Mouse (Mus musculus) CH12.LX (cell line): ENCODE measurements at regions not wholly inside any gene's neighbourhood (a gene's known extent, or its start where the extent isn't known, plus 50 kb on each side); places are given as distances from the start of the nearest gene placed in this dataset.

ENCODE experiments used
- DNase-seq: peaks from one replicate; pipeline ENCODE4 v3.0.0-alpha.2; 2013; ENCODE audit errors: extremely low read depth
- H3K27ac ChIP-seq: 2 replicates; pipeline ENCODE4 v1.5.1; 2012; ENCODE audit warnings: low read depth, mild to moderate bottlenecking, control low read depth, moderate library complexity; ENCODE audit not compliant: insufficient read depth
- H3K27me3 ChIP-seq: replicated peaks from 2 replicates; pipeline ENCODE3; 2012; ENCODE audit warnings: inconsistent platforms
- H3K36me3 ChIP-seq, 2 experiments: replicated peaks in 1 of 2; 2 replicates each; pipeline versions ENCODE3 to v1.6.1; 2012; ENCODE audit warnings: inconsistent platforms in 1 of 2, low read length in 1 of 2, mild to moderate bottlenecking in 1 of 2, mixed read lengths in 1 of 2, moderate library complexity in 1 of 2; ENCODE audit not compliant: control insufficient read depth in 1 of 2, insufficient read depth in 1 of 2
- H3K4me1 ChIP-seq, 2 experiments: 2 replicates each; pipeline ENCODE4 v1.6.1; 2012; ENCODE audit warnings: inconsistent platforms in 1 of 2, moderate library complexity in 1 of 2; ENCODE audit not compliant: insufficient read depth in 2 of 2, control insufficient read depth in 1 of 2
- H3K4me2 ChIP-seq: 2 replicates; pipeline ENCODE4 v1.6.1; 2012; ENCODE audit warnings: low read depth, mild to moderate bottlenecking, control low read depth; ENCODE audit not compliant: poor library complexity, insufficient read depth, severe bottlenecking
- H3K4me3 ChIP-seq, 3 experiments: fragments of 150-350 bp in 1 of 3; sonication (generic) in 1 of 3; replicated peaks in 1 of 3; 2 replicates each; pipeline versions ENCODE3 to v1.5.1; 2011 to 2012; ENCODE audit warnings: low read depth in 2 of 3, low read length in 2 of 3, mild to moderate bottlenecking in 2 of 3, moderate library complexity in 2 of 3, control low read depth in 1 of 3, improper control_type of control experiment in 1 of 3, inconsistent platforms in 1 of 3, mixed read lengths in 1 of 3; ENCODE audit not compliant: poor library complexity in 1 of 3
- H3K79me2 ChIP-seq: replicated peaks from 2 replicates; pipeline ENCODE4 v1.6.1; 2012; ENCODE audit warnings: mild to moderate bottlenecking, moderate library complexity; ENCODE audit not compliant: control insufficient read depth, poor library complexity, insufficient read depth, severe bottlenecking; ENCODE audit errors: extremely low read depth
- H3K9ac ChIP-seq: 2 replicates; pipeline ENCODE4 v1.6.1; 2012; ENCODE audit warnings: low read depth, mild to moderate bottlenecking, control low read depth, moderate library complexity; ENCODE audit not compliant: insufficient read depth
- H3K9me3 ChIP-seq: replicated peaks from 2 replicates; pipeline ENCODE3; 2012; ENCODE audit warnings: low read length, inconsistent platforms, mixed read lengths
- BHLHE40 ChIP-seq: IDR thresholded peaks from 2 replicates; pipeline ENCODE4 v1.6.1; 2011; ENCODE audit warnings: mild to moderate bottlenecking, low read depth, low read length, improper control_type of control experiment
- CHD1 ChIP-seq: IDR thresholded peaks from 2 replicates; pipeline ENCODE4 v1.6.1; 2012; ENCODE audit warnings: low read depth, low read length, improper control_type of control experiment, inconsistent platforms
- CHD2 ChIP-seq: IDR thresholded peaks from 2 replicates; pipeline ENCODE4 v1.6.1; 2011; ENCODE audit warnings: low read length, improper control_type of control experiment
- CTCF ChIP-seq, 2 experiments: IDR thresholded peaks in 1 of 2; conservative IDR thresholded peaks in 1 of 2; 2 replicates each; pipeline ENCODE4 v1.5.1; 2011 to 2012; ENCODE audit warnings: low read depth in 2 of 2, low read length in 2 of 2, improper control_type of control experiment in 1 of 2, inconsistent platforms in 1 of 2, mild to moderate bottlenecking in 1 of 2, moderate library complexity in 1 of 2
- E2F4 ChIP-seq: IDR thresholded peaks from 2 replicates; pipeline ENCODE4 v1.6.1; 2011; ENCODE audit warnings: low read depth, low read length, improper control_type of control experiment; ENCODE audit not compliant: insufficient replicate concordance
- EP300 ChIP-seq: IDR thresholded peaks from 2 replicates; pipeline ENCODE4 v1.6.1; 2011; ENCODE audit warnings: low read length, improper control_type of control experiment
- GABPA ChIP-seq: IDR thresholded peaks from 2 replicates; pipeline ENCODE4 v1.6.1; 2012; ENCODE audit warnings: low read depth, low read length, improper control_type of control experiment, inconsistent platforms; ENCODE audit not compliant: insufficient replicate concordance
- HCFC1 ChIP-seq: IDR thresholded peaks from 2 replicates; pipeline ENCODE4 v1.6.1; 2012; ENCODE audit warnings: low read depth, mild to moderate bottlenecking, inconsistent platforms, low read length, improper control_type of control experiment
- MAFK ChIP-seq: IDR thresholded peaks from 2 replicates; pipeline ENCODE4 v1.6.1; 2011; ENCODE audit warnings: low read length, improper control_type of control experiment; ENCODE audit not compliant: insufficient replicate concordance
- MAX ChIP-seq: IDR thresholded peaks from 2 replicates; pipeline ENCODE4 v1.6.1; 2011; ENCODE audit warnings: low read length, improper control_type of control experiment
- MAZ ChIP-seq: IDR thresholded peaks from 2 replicates; pipeline ENCODE4 v1.6.1; 2012; ENCODE audit warnings: low read depth, mild to moderate bottlenecking, inconsistent platforms, low read length, improper control_type of control experiment, moderate library complexity
- MEF2A ChIP-seq: IDR thresholded peaks from 2 replicates; pipeline ENCODE4 v1.6.1; 2014; ENCODE audit warnings: low read depth, mild to moderate bottlenecking, inconsistent platforms, low read length, improper control_type of control experiment, borderline replicate concordance
- MXI1 ChIP-seq: IDR thresholded peaks from 2 replicates; pipeline ENCODE4 v1.6.1; 2011; ENCODE audit warnings: mild to moderate bottlenecking, low read depth, low read length, improper control_type of control experiment
- MYC ChIP-seq: IDR thresholded peaks from 2 replicates; pipeline ENCODE4 v1.6.1; 2011; ENCODE audit warnings: low read depth, mild to moderate bottlenecking, improper control_type of control experiment, low read length
- NELFE ChIP-seq: IDR thresholded peaks from 2 replicates; pipeline ENCODE4 v1.6.1; 2011; ENCODE audit warnings: low read depth, low read length, improper control_type of control experiment
- POLR2A ChIP-seq: IDR thresholded peaks from 2 replicates; pipeline ENCODE4 v1.6.1; 2011; ENCODE audit warnings: low read depth, mild to moderate bottlenecking, improper control_type of control experiment, low read length
- RAD21 ChIP-seq: IDR thresholded peaks from 2 replicates; pipeline ENCODE4 v1.6.1; 2011; ENCODE audit warnings: low read depth, mild to moderate bottlenecking, low read length, improper control_type of control experiment, moderate library complexity
- RCOR1 ChIP-seq: conservative IDR thresholded peaks from 2 replicates; pipeline ENCODE4 v1.6.1; 2012; ENCODE audit warnings: low read depth, mild to moderate bottlenecking, inconsistent platforms, low read length, improper control_type of control experiment
- SMC3 ChIP-seq: IDR thresholded peaks from 2 replicates; pipeline ENCODE4 v1.6.1; 2011; ENCODE audit warnings: low read depth, low read length, improper control_type of control experiment
- TBP ChIP-seq: conservative IDR thresholded peaks from 2 replicates; pipeline ENCODE4 v1.6.1; 2011; ENCODE audit warnings: low read depth, low read length, improper control_type of control experiment
- TCF12 ChIP-seq: IDR thresholded peaks from 2 replicates; pipeline ENCODE4 v1.6.1; 2014; ENCODE audit warnings: low read depth, mild to moderate bottlenecking, inconsistent platforms, low read length, improper control_type of control experiment
- USF1 ChIP-seq: IDR thresholded peaks from 2 replicates; pipeline ENCODE4 v1.6.1; 2014; ENCODE audit warnings: low read depth, mild to moderate bottlenecking, inconsistent platforms, low read length, improper control_type of control experiment
- USF2 ChIP-seq: conservative IDR thresholded peaks from 2 replicates; pipeline ENCODE4 v1.6.1; 2011; ENCODE audit warnings: low read depth, low read length, improper control_type of control experiment
- ZC3H11A ChIP-seq: IDR thresholded peaks from 2 replicates; pipeline ENCODE4 v1.6.1; 2012; ENCODE audit warnings: low read depth, mild to moderate bottlenecking, inconsistent platforms, low read length, improper control_type of control experiment
- ZKSCAN1 ChIP-seq: IDR thresholded peaks from 2 replicates; pipeline ENCODE4 v1.6.1; 2012; ENCODE audit warnings: low read depth, inconsistent platforms, low read length, improper control_type of control experiment, borderline replicate concordance
- ZMIZ1 ChIP-seq: IDR thresholded peaks from 2 replicates; pipeline ENCODE4 v1.6.1; 2012; ENCODE audit warnings: low read depth, mild to moderate bottlenecking, inconsistent platforms, low read length, improper control_type of control experiment
- ZNF384 ChIP-seq: IDR thresholded peaks from 2 replicates; pipeline ENCODE4 v1.6.1; 2012; ENCODE audit warnings: low read depth, low read length, improper control_type of control experiment, inconsistent platforms
- dilution Hi-C: fragments of 300-500 bp; cut with MboI; formaldehyde crosslinking; loops from 2 replicates; pipeline ENCODE4 v1.14.3; 2020; ENCODE audit warnings: low sequenced_read_pairs; ENCODE audit not compliant: extremely low pct_unique_long_range_greater_than_20kb, extremely low pct_ligation_motif_present
- in situ Hi-C: fragments of 300-500 bp; cut with MboI; formaldehyde crosslinking; loops from 3 replicates; pipeline ENCODE4 v1.14.3; 2019; ENCODE audit warnings: low sequenced_read_pairs, low pct_ligation_motif_present, low pct_unique_long_range_greater_than_20kb, mixed read lengths

DNA sequence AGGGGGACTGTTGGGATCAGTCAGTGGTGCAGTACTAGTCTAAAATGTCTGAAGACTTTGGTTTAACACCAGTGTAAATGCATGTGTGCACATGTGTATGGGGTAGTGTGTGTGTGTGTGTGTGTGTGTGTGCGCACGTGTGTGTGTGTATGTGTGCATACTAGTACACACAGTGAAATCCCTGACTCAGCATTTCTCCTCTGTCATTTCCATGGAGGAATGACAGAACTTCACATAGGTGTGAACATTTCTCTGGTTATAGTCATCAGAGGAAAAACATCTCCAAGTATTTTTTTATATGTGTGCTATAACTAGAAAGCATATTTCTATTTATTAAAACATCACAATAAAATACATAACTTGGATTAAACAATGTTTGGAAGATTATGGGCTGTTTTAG, 432.1 kb upstream of the Zwint start:
- Histone ChIP-seq H3K4me3 (no peak overlapping the region), H3K9ac (no peak overlapping the region), H3K9me3 (no peaks in the 10 kb centered on the region), H3K27me3 (no peaks in the 10 kb centered on the region), H3K79me2 (no peaks in the 10 kb centered on the region), H3K4me2 (no peak overlapping the region), H3K36me3 (no peaks in the 10 kb centered on the region)
- no peak for DNase-seq
- in situ Hi-C loops: no loop called here
- TF ChIP-seq CTCF (conservative IDR thresholded peaks at IDR 0.05 in 1 of 2, IDR thresholded peaks at IDR 0.05 in 1 of 2; ENCODE audit: low read depth in 2 of 2, low read length in 2 of 2) (no peak), TBP (no peak), RAD21 (no peak), MAFK (peak; percentile 66; the same call in 1 of the 2 replicates), MAX (no peak), RCOR1 (no peak)
- TF ChIP-seq, all 38 proteins: peak for 1
- Histone ChIP-seq H3K27ac (no peak overlapping the region), H3K4me1 (peaks cover 0 to 5% of the 10 kb centered on the region in 2 experiments; a peak in 2 of 4 replicates)
- dilution Hi-C loops: no loop called here

DNA sequence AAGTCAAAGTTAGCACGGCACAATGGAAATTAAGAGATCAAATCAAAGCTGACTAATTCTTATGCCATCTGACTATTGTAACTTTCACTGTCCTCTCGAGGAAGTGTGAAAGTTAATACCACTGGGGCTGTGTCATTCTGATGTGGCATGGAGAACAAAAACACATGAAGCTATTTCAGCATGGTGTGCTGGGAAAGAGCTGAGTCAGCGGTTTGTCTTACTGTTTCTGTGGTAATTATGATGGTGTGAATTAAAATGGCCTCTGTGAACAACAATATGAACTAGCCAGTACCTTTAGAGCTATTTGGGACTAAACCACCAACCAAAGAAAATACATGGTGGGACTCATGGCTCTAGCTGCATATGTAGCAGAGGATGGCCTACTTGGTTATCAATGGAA, 429.6 kb upstream of the Zwint start:
- Histone ChIP-seq H3K9ac (no peak overlapping the region), H3K4me1 (no peaks in the 10 kb centered on the region), H3K9me3 (no peaks in the 10 kb centered on the region), H3K36me3 (no peaks in the 10 kb centered on the region), H3K27me3 (no peaks in the 10 kb centered on the region), H3K79me2 (no peaks in the 10 kb centered on the region), H3K4me2 (no peak overlapping the region), H3K4me3 (no peak overlapping the region), H3K27ac (no peak overlapping the region)
- no peak for DNase-seq
- TF ChIP-seq CHD1 (no peak), MEF2A (no peak), MYC (no peak), MXI1 (no peak), SMC3 (no peak), CHD2 (no peak), MAFK (peak; percentile 78), EP300 (no peak)
- dilution Hi-C loops (no loop called here), in situ Hi-C loops (no loop called here)

DNA sequence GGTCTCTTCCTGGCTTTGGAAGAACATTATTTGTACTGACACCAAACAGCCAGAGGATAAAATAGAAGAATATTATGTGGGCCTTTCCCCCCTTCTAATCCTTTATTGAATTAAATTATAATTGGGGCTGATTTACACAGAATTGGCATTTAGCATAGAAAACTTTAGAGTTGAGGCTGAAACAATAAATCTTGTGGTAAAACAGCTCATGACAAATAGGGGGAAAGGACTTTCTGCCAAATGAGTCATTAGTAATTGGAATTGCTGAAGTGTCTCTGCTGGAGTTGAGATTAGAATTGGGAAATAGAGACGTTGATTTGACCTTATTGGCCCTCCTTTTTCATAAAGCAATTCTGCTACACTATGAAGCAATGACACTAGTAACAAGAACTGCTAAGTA, 410.5 kb upstream of the Zwint start:
- no peaks in the 10 kb centered on the region for H3K36me3 ChIP-seq
- DNase-seq: no peak
- no peaks in the 10 kb centered on the region for H3K79me2 ChIP-seq
- TF ChIP-seq MAZ (no peak), E2F4 (no peak), NELFE (no peak), ZC3H11A (no peak), EP300 (no peak), MXI1 (no peak), USF2 (no peak), TCF12 (no peak), ZMIZ1 (no peak), USF1 (no peak), HCFC1 (no peak), POLR2A (no peak), ZNF384 (no peak), MAFK (no peak), BHLHE40 (no peak), CTCF (conservative IDR thresholded peaks at IDR 0.05 in 1 of 2, IDR thresholded peaks at IDR 0.05 in 1 of 2; ENCODE audit: low read depth in 2 of 2, low read length in 2 of 2) (no peak), ZKSCAN1 (no peak), GABPA (no peak), CHD2 (no peak), MEF2A (no peak)
- no peaks in the 10 kb centered on the region for H3K4me1 ChIP-seq
- no peaks in the 10 kb centered on the region for H3K27me3 ChIP-seq
- no peak overlapping the region for H3K27ac ChIP-seq
- in situ Hi-C loops (no loop called here), dilution Hi-C loops (no loop called here)
- H3K4me2 ChIP-seq: no peak overlapping the region
- H3K4me3 ChIP-seq: no peak overlapping the region
- no peak overlapping the region for H3K9ac ChIP-seq
- no peaks in the 10 kb centered on the region for H3K9me3 ChIP-seq
